Mouse (Mus musculus) embryonic fibroblast, embryonic 13.5 days (primary cell): ENCODE measurements at regions not wholly inside any gene's neighbourhood (a gene's known extent, or its start where the extent isn't known, plus 50 kb on each side); places are given as distances from the start of the nearest gene placed in this dataset.

Experiments used
- H3K27ac ChIP-seq: 2 replicates; pipeline ENCODE4 v1.5.1; 2012; ENCODE audit warnings: low read length, control low read depth, inconsistent platforms; ENCODE audit not compliant: insufficient read depth
- H3K4me1 ChIP-seq: 2 replicates; pipeline ENCODE4 v1.6.1; 2011; ENCODE audit warnings: low read length; ENCODE audit not compliant: control insufficient read depth, insufficient read depth
- H3K4me3 ChIP-seq: 2 replicates; pipeline ENCODE4 v1.5.1; 2011; ENCODE audit warnings: mild to moderate bottlenecking, control low read depth, low read length; ENCODE audit not compliant: insufficient read depth
- CTCF ChIP-seq: IDR thresholded peaks from 2 replicates; pipeline ENCODE4 v1.5.1; 2011; ENCODE audit warnings: mild to moderate bottlenecking, control low read depth, low read length, moderate library complexity, borderline replicate concordance; ENCODE audit not compliant: insufficient read depth
- POLR2A ChIP-seq: IDR thresholded peaks from 2 replicates; pipeline ENCODE4 v1.6.1; 2011; ENCODE audit warnings: low read depth, mild to moderate bottlenecking, control low read depth, low read length, moderate library complexity

GRCm38 (mm10) chr8:35979638-35980255 is 214.2 kb downstream of the Gm19410 start:
- no peak for TF ChIP-seq POLR2A
- no peak for TF ChIP-seq CTCF
- Histone ChIP-seq H3K27ac (no peak overlapping the region), H3K4me3 (no peak overlapping the region), H3K4me1 (peaks cover 4% of the 10 kb centered on the region)

DNA sequence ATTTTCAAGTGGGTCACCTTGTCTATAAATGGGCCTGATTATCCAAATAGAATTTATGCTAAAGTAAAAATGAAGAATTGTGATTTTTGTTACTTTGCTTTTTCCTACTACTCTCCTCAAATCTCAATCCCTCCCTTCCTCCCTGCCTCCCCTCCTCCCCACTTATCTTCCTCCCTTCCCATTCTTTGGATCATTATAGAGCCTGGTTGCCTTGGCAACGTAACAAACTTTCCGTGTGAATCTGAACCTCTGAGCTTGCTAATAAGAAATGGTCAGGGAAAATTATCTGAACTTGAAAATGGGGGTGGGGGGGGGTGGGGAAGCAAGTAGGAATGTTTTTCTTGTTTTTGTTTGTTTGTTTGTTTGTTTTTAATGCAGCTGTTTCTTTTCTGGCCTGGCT is 217.5 kb downstream of the Gm19410 start:
- no peak for TF ChIP-seq POLR2A
- TF ChIP-seq CTCF, result no peak
- H3K4me3 ChIP-seq, result no peak overlapping the region
- no peaks in the 10 kb centered on the region for H3K4me1 ChIP-seq
- H3K27ac ChIP-seq, result no peak overlapping the region

DNA sequence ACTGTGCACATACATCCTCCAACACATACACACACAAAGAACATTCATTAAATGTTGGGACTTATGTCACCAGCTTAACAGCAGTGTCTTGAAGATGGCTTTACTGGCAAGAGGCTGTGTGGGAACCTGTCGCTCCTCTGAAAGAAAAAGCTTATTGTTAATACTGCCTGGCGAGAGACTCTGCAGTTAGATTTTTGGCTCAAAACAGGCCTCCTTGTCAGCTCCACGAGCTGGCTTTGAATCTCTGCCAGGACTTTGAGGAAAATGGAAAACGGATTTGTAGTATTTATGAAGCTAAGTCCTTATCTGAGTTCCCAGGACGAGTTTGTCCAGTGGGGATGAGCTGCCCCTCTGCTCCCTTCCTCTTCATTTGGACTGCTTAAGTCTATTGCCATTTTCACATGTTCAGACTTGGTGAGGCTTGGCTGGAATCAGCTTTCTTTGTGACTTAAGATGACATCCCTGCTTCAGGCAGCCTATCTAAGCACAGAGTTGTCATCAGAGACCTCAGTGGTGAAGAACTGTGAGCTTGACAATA is 219.6 kb downstream of the Gm19410 start:
- Histone ChIP-seq H3K4me3 (no peak overlapping the region), H3K4me1 (no peaks in the 10 kb centered on the region), H3K27ac (no peak overlapping the region)
- TF ChIP-seq CTCF (no peak), POLR2A (no peak)

DNA sequence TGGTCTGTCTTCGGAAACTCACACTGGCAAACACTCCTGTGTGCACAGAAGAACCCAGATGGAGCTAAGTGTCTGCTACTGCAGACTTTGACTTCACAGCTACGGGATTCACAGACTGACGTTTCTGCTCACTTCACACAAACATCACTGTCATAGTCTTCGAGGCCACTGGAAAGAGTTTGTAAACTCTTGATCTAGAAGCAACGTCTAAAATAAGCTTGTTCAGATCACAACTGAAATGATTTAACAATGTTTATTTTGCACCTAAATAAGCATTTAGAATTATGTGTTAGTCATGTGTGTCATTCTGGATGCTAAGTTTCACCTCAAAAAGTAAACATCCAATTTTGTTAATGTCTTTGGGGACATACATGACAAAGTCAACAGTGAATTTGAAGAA is 221.7 kb downstream of the Gm19410 start:
- no peak overlapping the region for H3K4me3 ChIP-seq
- TF ChIP-seq CTCF, result no peak
- no peak for TF ChIP-seq POLR2A
- no peak overlapping the region for H3K27ac ChIP-seq
- no peaks in the 10 kb centered on the region for H3K4me1 ChIP-seq

DNA sequence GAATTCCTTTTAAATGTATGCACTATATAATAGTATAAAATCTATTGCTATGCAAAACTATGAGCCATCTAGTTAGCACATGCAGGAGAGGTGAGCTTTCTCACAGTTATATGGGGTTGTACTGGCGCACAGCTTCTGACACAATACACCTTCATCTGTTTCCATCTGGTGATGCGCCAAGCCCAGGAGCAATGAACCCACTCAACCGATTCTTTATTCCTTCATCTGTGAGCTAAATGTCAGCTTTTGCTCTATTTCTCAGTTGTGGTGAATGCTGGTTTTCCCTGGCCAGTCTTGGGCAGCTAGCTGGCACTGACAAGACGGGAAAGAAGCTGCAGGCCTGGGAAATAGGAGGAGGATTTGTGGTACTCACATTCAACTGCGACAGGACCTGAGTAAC is 225.4 kb downstream of the Gm19410 start:
- no peak overlapping the region for H3K4me3 ChIP-seq
- H3K4me1 ChIP-seq, result no peaks in the 10 kb centered on the region
- TF ChIP-seq POLR2A, result no peak
- no peak for TF ChIP-seq CTCF
- no peak overlapping the region for H3K27ac ChIP-seq

DNA sequence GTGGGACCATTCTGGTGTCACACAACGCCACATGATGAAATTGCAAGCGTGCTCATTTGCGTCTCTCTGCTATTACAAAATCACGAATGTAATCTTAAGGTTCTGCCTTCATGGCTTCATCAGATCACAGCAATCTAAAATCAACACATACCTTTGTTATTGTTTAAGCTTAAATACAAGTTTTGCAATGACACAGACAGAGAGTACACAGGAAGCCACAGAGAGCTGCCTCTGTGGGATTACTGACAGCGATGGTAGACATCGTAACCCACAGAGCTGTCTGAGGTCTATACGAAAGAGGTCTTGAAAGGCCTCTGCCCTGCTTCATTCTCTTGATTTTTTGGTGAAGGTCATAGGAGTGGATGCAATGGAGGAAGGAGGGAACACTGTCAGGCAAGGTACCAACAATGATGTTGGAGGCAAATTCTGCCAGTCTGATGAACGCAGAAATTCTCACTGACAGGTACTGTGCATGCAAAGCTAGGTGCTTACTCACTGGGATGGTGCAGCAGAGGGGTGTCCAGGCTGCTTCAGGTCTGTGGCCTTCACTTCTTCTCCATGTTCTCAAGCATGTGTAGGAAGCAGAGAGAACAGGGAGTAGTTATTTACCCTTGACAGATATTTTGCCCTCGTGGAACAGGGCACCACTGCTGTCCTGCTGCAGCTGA is 226.5 kb downstream of the Gm19410 start:
- Histone ChIP-seq H3K4me3 (no peak overlapping the region), H3K4me1 (no peaks in the 10 kb centered on the region), H3K27ac (no peak overlapping the region)
- no peak for TF ChIP-seq POLR2A
- TF ChIP-seq CTCF, result no peak

DNA sequence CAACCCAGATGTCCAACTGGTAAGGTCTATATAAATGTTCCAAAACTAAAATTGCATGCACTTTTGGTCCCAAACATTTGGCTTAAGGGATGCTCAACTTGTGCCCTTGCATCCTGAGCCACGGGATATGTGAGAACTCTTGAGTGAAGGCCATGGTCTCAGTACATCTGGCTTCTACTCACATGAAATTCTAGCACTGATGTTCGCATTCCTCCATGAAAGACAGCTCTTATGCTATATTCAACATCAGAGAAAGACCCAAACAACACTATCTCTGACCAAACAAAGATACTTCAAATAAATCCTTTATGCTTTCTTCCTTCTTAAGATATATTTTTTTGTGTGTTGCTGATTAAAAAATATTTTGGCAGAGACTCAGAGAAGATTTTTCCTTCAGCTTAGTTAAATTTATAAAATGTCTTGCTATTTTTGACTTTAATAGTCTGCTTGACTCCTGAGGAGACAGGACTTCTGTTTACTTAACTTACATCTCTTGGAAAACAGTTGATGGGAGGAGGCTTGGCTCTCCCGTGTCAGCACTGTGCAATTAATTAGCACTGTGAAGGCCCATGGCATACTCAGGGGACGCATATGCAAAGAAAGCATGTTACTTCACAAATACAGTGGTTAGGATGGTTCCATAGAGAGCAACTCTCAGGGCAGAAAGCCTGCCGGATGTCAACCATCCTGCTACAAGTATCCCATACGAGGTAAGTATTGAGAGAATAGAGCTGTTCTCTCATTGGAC is 230.9 kb downstream of the Gm19410 start:
- no peak for TF ChIP-seq CTCF
- TF ChIP-seq POLR2A, result no peak
- no peak overlapping the region for H3K27ac ChIP-seq
- H3K4me3 ChIP-seq, result no peak overlapping the region
- no peaks in the 10 kb centered on the region for H3K4me1 ChIP-seq

- Histone ChIP-seq H3K4me3 (no peak overlapping the region), H3K27ac (no peak overlapping the region)
- TF ChIP-seq CTCF (no peak), POLR2A (no peak)
Observed at GRCm38 (mm10) chr8:35999584-35999983, 234.0 kb downstream of the Gm19410 start.

DNA sequence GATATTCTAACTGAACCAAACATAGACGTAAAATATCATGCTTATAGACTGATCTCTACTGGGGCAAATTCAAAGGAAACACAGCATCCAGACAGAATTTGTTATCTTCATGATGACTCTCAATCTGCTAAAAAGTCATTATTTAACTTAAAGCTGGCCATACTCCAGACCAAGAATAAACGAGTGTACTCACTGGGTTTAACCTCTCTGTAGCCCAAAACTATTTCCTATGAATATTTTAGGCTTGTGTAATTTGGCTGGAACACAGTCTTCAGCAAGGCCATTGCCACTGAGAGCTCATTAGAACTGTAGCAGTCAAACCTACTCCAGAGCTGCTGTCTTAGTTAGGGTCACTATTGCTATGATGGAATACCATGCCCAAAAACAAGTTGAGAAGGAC is 238.8 kb downstream of the Gm19410 start:
- Histone ChIP-seq H3K27ac (no peak overlapping the region), H3K4me1 (no peaks in the 10 kb centered on the region; the same call in 1 of the 2 replicates), H3K4me3 (no peak overlapping the region)
- no peak for TF ChIP-seq CTCF
- no peak for TF ChIP-seq POLR2A

More at GRCm38 (mm10) chr8:35999584-35999983, 234.0 kb downstream of the Gm19410 start:
- H3K4me1 ChIP-seq, result no peaks in the 10 kb centered on the region; the same call in 1 of the 2 replicates

DNA sequence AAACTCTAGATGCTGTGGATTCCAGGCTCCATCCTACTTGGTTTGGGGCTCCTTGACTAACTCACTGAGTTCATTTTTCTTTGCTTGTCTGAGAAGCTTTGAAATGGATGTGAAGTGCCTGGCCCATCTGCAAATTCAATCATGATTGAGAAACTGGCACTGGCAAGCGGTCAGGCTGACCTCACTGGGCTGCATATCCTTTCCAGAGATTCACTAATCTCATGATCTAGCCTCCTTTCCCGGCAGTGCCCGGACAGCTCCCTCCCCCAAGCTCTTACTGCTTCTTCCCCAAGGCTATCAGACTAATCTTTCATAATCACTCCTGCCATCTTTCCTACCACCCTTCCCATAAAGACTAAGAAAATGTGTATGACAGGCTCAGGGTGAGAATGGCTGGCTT is 239.9 kb downstream of the Gm19410 start:
- TF ChIP-seq POLR2A, result no peak
- TF ChIP-seq CTCF, result no peak
- no peak overlapping the region for H3K4me3 ChIP-seq
- H3K4me1 ChIP-seq, result no peaks in the 10 kb centered on the region; the same call in 1 of the 2 replicates
- no peak overlapping the region for H3K27ac ChIP-seq
